Mouse (Mus musculus): ENCODE results near the gene Ankrd33b.

DNA sequence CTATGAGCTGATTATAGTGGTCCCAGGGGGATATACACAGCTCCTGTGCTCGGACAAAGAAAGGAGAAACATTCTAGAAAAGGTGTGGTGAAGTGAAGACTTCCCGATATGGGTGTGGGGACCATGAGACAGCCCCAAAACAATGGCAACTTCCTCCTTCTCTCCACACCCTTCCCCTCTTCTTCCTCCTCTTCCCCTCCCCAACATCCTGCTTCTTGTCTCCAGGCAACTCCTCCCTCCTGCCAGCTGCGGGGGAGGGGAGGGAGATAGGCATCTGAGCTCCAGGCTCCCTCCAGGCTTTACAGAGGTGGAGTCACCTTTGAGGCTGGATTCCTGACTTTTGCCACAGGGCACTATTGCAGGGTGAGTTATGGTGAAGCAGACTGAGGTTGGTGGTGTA, 45.4 kb upstream of the Ankrd33b start:
- TF ChIP-seq CTCF (IDR thresholded peaks at IDR 0.05; ENCODE audit: low read depth) (no peak), EP300 (IDR thresholded peaks at IDR 0.05; ENCODE audit: low read depth) (no peak)

Measured in liver, postnatal 0 days (tissue).